Mouse (Mus musculus) limb, embryonic 11.5 days (tissue): ENCODE measurements around the gene Slc2a12. TPM values are rescaled to one million over a fixed set of nuclear protein-coding genes. Genes with fewer than 3 reads are reported as not detected.

ENCODE experiments used
- ATAC-seq: fragments of 200-750 bp; cut with Nextera tagmentation; 2 replicates; pipeline ENCODE4 v1.8.0; 2017; ENCODE audit warnings: low read depth; ENCODE audit not compliant: insufficient number of reproducible peaks, low FRiP score, low TSS enrichment
- DNase-seq: peaks from one replicate; pipeline ENCODE4 v3.0.0-alpha.2; 2015; ENCODE audit warnings: low spot score
- H3K27ac ChIP-seq: fragments of 300-500 bp; sonication (generic); replicated peaks from 2 replicates; pipeline ENCODE4 v1.5.1; 2014; ENCODE audit warnings: low read depth, mild to moderate bottlenecking, low read length
- H3K27me3 ChIP-seq: fragments of 300-500 bp; sonication (generic); 2 replicates; pipeline ENCODE4 v1.6.1; 2014; ENCODE audit warnings: mild to moderate bottlenecking, low read length, mixed read lengths; ENCODE audit not compliant: control insufficient read depth, insufficient read depth
- H3K36me3 ChIP-seq: fragments of 300-500 bp; sonication (generic); 2 replicates; pipeline ENCODE4 v1.6.1; 2014; ENCODE audit warnings: mild to moderate bottlenecking, low read length, moderate library complexity, mixed read lengths; ENCODE audit not compliant: control insufficient read depth, insufficient read depth
- H3K4me1 ChIP-seq: fragments of 300-500 bp; sonication (generic); 2 replicates; pipeline ENCODE4 v1.6.1; 2014; ENCODE audit warnings: low read length, mixed read lengths; ENCODE audit not compliant: control insufficient read depth, insufficient read depth
- H3K4me2 ChIP-seq: fragments of 300-500 bp; sonication (generic); 2 replicates; pipeline ENCODE4 v1.6.1; 2014; ENCODE audit warnings: low read depth, mild to moderate bottlenecking, moderate library complexity; ENCODE audit not compliant: severe bottlenecking
- H3K4me3 ChIP-seq: fragments of 300-500 bp; sonication (generic); 2 replicates; pipeline ENCODE4 v1.5.1; 2014; ENCODE audit warnings: low read depth, low read length
- H3K9ac ChIP-seq: fragments of 300-500 bp; sonication (generic); 2 replicates; pipeline ENCODE4 v1.6.1; 2014; ENCODE audit warnings: mild to moderate bottlenecking, low read length
- H3K9me3 ChIP-seq: fragments of 300-500 bp; sonication (generic); 2 replicates; pipeline ENCODE4 v1.6.1; 2016; ENCODE audit warnings: low read length; ENCODE audit not compliant: control insufficient read depth
- WGBS: fragments of 180-500 bp; shearing (Covaris S2); extraction: QIAGEN DNeasy Blood & Tissue Kit; methylation state at CpG from one replicate; pipeline ENCODE4 v1.1.7; 2014; 5-methylcytosine and 5-hydroxymethylcytosine counted together
- polyA plus RNA-seq: library from polyadenylated mRNA; unstranded; fragments of >200 nt; fragmentation: Nextera tagmentation; extraction: Ambion mirVana; gene quantifications from 2 replicates; pipeline ENCODE4 v1.2.1, GENCODE M21; 2014

Gene Slc2a12
- polyA plus RNA-seq, 1 experiment from 2014 or later, result 1.4 TPM

- H3K4me2 ChIP-seq, result no peak overlapping the region
- ATAC-seq (no peak), DNase-seq (no peak)
- no peak overlapping the region for H3K9ac ChIP-seq
- H3K36me3 ChIP-seq, result no peaks in the 10 kb centered on the region
- no peak overlapping the region for H3K27ac ChIP-seq
- H3K9me3 ChIP-seq, result no peaks in the 10 kb centered on the region; the same call in 1 of the 2 replicates
- no peaks in the 10 kb centered on the region for H3K27me3 ChIP-seq
- H3K4me3 ChIP-seq, result no peak overlapping the region
- WGBS, result 61% methylated on average over 10 of the region's 10 CpGs
- H3K4me1 ChIP-seq, result no peaks in the 10 kb centered on the region
Measured at GRCm38 (mm10) chr10:22615309-22615708, 29.5 kb upstream of the Slc2a12 start.

GRCm38 (mm10) chr10:22618842-22619241 lies 26.0 kb upstream of the Slc2a12 start:
- ATAC-seq (no peak), DNase-seq (no peak)
- no peak overlapping the region for H3K4me2 ChIP-seq
- 59% methylated on average over 2 of the region's 2 CpGs for WGBS
- H3K4me1 ChIP-seq, result no peaks in the 10 kb centered on the region
- H3K27me3 ChIP-seq, result no peaks in the 10 kb centered on the region
- no peaks in the 10 kb centered on the region; the same call in 1 of the 2 replicates for H3K9me3 ChIP-seq
- H3K4me3 ChIP-seq, result no peak overlapping the region
- H3K36me3 ChIP-seq, result no peaks in the 10 kb centered on the region
- no peak overlapping the region for H3K9ac ChIP-seq
- no peak overlapping the region for H3K27ac ChIP-seq

GRCm38 (mm10) chr10:22628832-22629231 lies 16.0 kb upstream of the Slc2a12 start:
- H3K4me2 ChIP-seq, result no peak overlapping the region
- H3K9ac ChIP-seq, result no peak overlapping the region
- 85% methylated on average over 1 of the region's 1 CpGs for WGBS
- ATAC-seq, result no peak
- H3K27ac ChIP-seq, result no peak overlapping the region
- DNase-seq, result no peak
- no peaks in the 10 kb centered on the region for H3K4me1 ChIP-seq
- H3K27me3 ChIP-seq, result no peaks in the 10 kb centered on the region
- no peak overlapping the region for H3K4me3 ChIP-seq
- no peaks in the 10 kb centered on the region for H3K9me3 ChIP-seq
- no peaks in the 10 kb centered on the region for H3K36me3 ChIP-seq

- no peaks in the 10 kb centered on the region for H3K36me3 ChIP-seq
- no peaks in the 10 kb centered on the region for H3K9me3 ChIP-seq
- no peak overlapping the region for H3K4me2 ChIP-seq
- no peaks in the 10 kb centered on the region for H3K4me1 ChIP-seq
- DNase-seq, result no peak
- H3K27ac ChIP-seq, result no peak overlapping the region
- H3K9ac ChIP-seq, result no peak overlapping the region
- 75% methylated on average over 4 of the region's 4 CpGs for WGBS
- H3K27me3 ChIP-seq, result no peaks in the 10 kb centered on the region
- H3K4me3 ChIP-seq, result no peak overlapping the region
- no peak for ATAC-seq
Measured at GRCm38 (mm10) chr10:22631103-22631502, 13.7 kb upstream of the Slc2a12 start.

- no peak overlapping the region for H3K4me3 ChIP-seq
- no peaks in the 10 kb centered on the region for H3K9me3 ChIP-seq
- H3K4me2 ChIP-seq, result no peak overlapping the region
- DNase-seq (no peak), ATAC-seq (no peak)
- no peak overlapping the region for H3K27ac ChIP-seq
- no peak overlapping the region for H3K9ac ChIP-seq
- H3K27me3 ChIP-seq, result no peaks in the 10 kb centered on the region
- WGBS, result 88% methylated on average over 7 of the region's 7 CpGs
- H3K4me1 ChIP-seq, result no peaks in the 10 kb centered on the region
- no peaks in the 10 kb centered on the region for H3K36me3 ChIP-seq
Measured at GRCm38 (mm10) chr10:22631528-22631927, 13.3 kb upstream of the Slc2a12 start.

GRCm38 (mm10) chr10:22631956-22632355 lies 12.9 kb upstream of the Slc2a12 start:
- no peak for DNase-seq
- WGBS, result 81% methylated on average over 4 of the region's 4 CpGs
- ATAC-seq, result no peak
- no peak overlapping the region for H3K9ac ChIP-seq
- no peaks in the 10 kb centered on the region for H3K9me3 ChIP-seq
- no peaks in the 10 kb centered on the region for H3K4me1 ChIP-seq
- H3K27me3 ChIP-seq, result no peaks in the 10 kb centered on the region
- no peak overlapping the region for H3K4me3 ChIP-seq
- no peaks in the 10 kb centered on the region for H3K36me3 ChIP-seq
- H3K4me2 ChIP-seq, result no peak overlapping the region
- H3K27ac ChIP-seq, result no peak overlapping the region

- H3K27me3 ChIP-seq, result no peaks in the 10 kb centered on the region
- H3K9me3 ChIP-seq, result no peaks in the 10 kb centered on the region
- H3K4me2 ChIP-seq, result no peak overlapping the region
- DNase-seq, result no peak
- ATAC-seq, result no peak
- 45% methylated on average over 6 of the region's 6 CpGs for WGBS
- H3K4me1 ChIP-seq, result no peaks in the 10 kb centered on the region
- H3K9ac ChIP-seq, result no peak overlapping the region
- no peak overlapping the region for H3K27ac ChIP-seq
- H3K4me3 ChIP-seq, result no peak overlapping the region
- no peaks in the 10 kb centered on the region for H3K36me3 ChIP-seq
Measured at GRCm38 (mm10) chr10:22633406-22634306, 11.2 kb upstream of the Slc2a12 start.

- WGBS, result 46% methylated on average over 3 of the region's 3 CpGs
- DNase-seq, result no peak
- H3K4me2 ChIP-seq, result no peak overlapping the region
Measured at GRCm38 (mm10) chr10:22637241-22637640, 7.6 kb upstream of the Slc2a12 start.

More at GRCm38 (mm10) chr10:22637241-22637640, 7.6 kb upstream of the Slc2a12 start:
- no peaks in the 10 kb centered on the region for H3K9me3 ChIP-seq
- H3K9ac ChIP-seq, result no peak overlapping the region
- H3K27ac ChIP-seq, result no peak overlapping the region
- no peaks in the 10 kb centered on the region for H3K27me3 ChIP-seq
- no peaks in the 10 kb centered on the region for H3K36me3 ChIP-seq
- no peaks in the 10 kb centered on the region for H3K4me1 ChIP-seq
- H3K4me3 ChIP-seq, result no peak overlapping the region
- ATAC-seq, result no peak
